Mouse (Mus musculus) cortical plate, adult 2 months (tissue): ENCODE measurements around the gene Creb3l4.

Experiments
- CTCF ChIP-seq: fragments of 200-500 bp; IDR thresholded peaks from 2 replicates; pipeline ENCODE4 v1.5.1; 2011; ENCODE audit warnings: mild to moderate bottlenecking, control low read depth, low read length; ENCODE audit not compliant: insufficient read depth; ENCODE audit errors: extremely low read depth
- POLR2A ChIP-seq: fragments of 200-500 bp; IDR thresholded peaks from 2 replicates; pipeline ENCODE4 v1.6.1; 2011; ENCODE audit warnings: mild to moderate bottlenecking, low read length, control low read depth; ENCODE audit not compliant: insufficient read depth; ENCODE audit errors: extremely low read depth

DNA sequence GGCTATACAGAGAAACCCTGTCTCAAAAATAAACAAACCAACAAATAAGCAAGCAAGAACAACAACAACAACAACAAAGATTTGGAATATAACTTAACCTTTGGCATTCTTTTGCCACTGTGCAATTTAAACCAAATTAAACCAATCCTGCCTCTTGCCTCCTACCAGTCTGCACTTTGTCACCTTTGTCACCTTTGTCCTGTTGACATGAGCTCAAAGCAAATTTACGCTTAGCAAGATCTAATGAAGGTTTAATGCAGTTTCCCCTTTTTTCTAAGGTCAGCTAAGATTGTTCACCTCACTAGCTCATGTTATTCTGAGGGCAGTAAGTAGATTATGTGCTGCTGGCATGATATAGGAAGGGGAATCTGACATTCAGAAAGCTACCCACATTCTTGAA lies 45.8 kb downstream of the Creb3l4 start:
- TF ChIP-seq CTCF (no peak), POLR2A (no peak)
